Mouse (Mus musculus): ENCODE data around the gene Pcdh7.

Gene Pcdh7

GRCm38 (mm10) chr5:57745879-57746278, 28.1 kb downstream of the Pcdh7 start:
- no peak for DNase-seq (ENCODE audit: low spot score in 2 of 2)

GRCm38 (mm10) chr5:57750320-57750719, 32.6 kb downstream of the Pcdh7 start:
- no peak for DNase-seq (ENCODE audit: low spot score in 2 of 2)

GRCm38 (mm10) chr5:57755791-57756190, 38.0 kb downstream of the Pcdh7 start:
- no peak for DNase-seq (ENCODE audit: low spot score in 2 of 2)

DNA sequence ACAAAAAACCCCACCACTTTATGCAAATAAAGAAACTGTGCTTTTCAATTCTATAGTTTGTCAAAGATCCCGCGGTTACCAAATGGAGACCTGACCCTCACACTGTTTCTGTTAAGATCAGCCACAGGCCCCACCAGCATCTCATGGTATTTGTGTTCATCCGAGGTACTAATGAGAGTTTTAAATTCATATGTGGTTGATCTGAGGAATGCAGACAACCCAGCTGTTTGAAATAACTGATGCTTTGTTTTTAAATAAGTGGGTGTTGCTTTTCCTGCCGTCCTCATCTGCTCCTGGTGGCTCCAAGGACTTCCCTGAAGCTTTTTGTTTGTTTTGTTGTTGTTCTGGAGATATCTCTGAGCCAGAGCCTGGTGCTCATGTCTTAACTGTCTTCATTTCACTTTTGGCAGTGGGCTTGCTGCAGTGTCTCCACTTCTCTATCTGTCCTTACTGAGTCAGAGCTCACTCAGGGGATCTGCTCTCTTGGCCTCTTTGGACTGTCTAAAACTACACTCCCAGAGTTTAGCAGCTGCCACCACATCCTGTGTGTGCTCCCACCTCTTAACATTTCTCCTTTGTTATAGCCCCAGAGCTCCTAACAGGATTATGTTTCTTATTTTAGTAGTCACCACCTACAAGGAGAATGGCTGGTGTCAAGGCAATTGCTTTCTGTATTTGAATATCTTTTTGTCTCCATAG, 39.1 kb downstream of the Pcdh7 start:
- DNase-seq (ENCODE audit: low spot score in 2 of 2): no peak

DNA sequence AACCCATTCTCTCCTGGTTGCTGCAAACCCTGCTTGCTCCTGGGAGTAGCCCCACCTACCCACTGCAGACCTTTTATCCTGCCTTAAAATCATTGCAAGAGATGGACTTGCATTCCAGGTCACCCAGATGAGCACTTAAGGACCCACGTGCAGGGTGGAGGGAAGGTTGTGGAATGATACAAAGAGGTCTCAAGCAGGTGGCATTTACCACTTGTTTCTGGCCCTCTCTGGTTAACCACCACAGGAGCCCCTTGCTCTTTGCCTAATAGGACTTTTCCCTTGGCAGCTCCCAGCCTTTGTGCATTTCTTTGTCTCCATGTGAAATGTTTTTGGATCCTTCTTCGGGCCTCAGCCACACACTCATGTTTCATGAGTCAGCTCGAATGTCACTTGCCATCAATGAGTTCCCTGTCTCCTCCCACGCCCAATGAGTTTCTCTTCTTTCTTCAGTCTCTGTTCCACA, 39.7 kb downstream of the Pcdh7 start:
- no peak for DNase-seq (ENCODE audit: low spot score in 2 of 2)

- DNase-seq (ENCODE audit: low spot score in 2 of 2): no peak
Measured at GRCm38 (mm10) chr5:57758968-57759367, 41.2 kb downstream of the Pcdh7 start.

GRCm38 (mm10) chr5:57760069-57761063, 42.6 kb downstream of the Pcdh7 start:
- no peak for DNase-seq (ENCODE audit: low spot score in 2 of 2)

GRCm38 (mm10) chr5:57765356-57765755, 47.6 kb downstream of the Pcdh7 start:
- DNase-seq (ENCODE audit: low spot score in 2 of 2): no peak

DNA sequence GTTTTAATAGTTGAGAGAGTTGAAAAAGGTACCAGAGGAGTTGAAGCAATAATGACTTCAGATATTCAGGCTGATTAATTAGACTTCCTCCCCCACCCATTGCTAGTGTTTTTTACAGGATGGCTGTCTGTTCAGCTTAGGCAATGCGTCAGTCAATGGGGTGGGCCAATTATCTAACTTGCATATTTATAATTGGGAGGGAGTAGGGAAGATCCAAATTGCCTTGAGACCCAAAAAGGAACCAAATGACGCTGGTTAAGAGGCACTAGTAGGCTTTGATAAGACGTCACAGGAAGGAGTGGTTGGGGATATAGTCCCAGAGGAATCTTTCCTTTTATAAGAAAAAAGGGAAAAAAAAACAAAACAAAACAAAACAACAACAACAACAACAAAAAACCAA, 49.6 kb downstream of the Pcdh7 start:
- no peak for DNase-seq (ENCODE audit: low spot score in 2 of 2)

DNA sequence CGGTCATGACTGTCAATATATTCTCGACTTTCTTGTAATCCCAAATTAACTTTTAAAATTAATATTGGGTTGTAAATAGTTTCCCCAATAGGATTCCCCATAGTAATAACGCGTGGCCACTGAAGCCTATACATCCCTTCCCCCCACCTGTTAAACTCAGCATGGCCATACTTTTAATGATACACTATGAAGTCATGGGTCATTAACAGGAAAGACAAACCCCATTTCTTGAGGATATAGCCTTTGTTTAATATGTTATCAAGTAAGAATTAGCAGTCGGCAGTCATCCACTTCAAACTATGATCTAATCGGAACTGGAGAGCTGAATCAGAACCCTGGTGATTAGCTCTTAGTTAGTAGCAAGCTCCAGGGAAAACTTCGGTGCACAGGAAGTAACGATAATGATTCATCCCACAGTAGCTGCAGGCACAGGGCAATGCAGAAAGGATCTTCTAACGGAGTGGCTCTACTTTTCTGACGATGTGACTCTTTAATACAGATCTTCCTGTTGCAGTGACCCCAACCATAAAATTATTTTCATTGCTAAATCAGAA, 50.8 kb downstream of the Pcdh7 start:
- DNase-seq (ENCODE audit: low spot score in 2 of 2): no peak

- DNase-seq (ENCODE audit: low spot score in 2 of 2): no peak
Measured at GRCm38 (mm10) chr5:57769644-57770043, 51.9 kb downstream of the Pcdh7 start.

- DNase-seq (ENCODE audit: low spot score in 2 of 2): no peak
Measured at GRCm38 (mm10) chr5:57770364-57770763, 52.6 kb downstream of the Pcdh7 start.

DNA sequence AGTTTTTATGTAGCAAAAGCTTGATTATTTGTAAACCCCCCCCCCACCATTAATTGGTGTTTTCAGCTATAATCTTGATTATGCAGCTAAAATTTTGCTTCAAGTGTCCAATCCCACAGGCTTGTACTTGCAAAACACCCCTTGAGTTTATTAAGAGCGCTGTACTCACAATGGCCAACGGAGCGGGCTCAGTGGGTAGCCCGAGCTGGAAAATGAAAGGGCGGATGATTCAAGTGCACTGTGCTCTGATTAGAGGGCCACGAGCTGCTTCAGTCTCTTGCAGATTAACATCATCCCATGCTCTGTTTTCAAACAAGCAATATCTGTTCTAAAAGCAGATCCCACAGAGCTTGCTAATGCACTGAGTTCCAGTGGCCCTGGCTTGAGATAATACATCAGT, 53.4 kb downstream of the Pcdh7 start:
- no peak for DNase-seq (ENCODE audit: low spot score in 2 of 2)

GRCm38 (mm10) chr5:57772711-57773110, 54.9 kb downstream of the Pcdh7 start:
- no peak for DNase-seq (ENCODE audit: low spot score in 2 of 2)

DNA sequence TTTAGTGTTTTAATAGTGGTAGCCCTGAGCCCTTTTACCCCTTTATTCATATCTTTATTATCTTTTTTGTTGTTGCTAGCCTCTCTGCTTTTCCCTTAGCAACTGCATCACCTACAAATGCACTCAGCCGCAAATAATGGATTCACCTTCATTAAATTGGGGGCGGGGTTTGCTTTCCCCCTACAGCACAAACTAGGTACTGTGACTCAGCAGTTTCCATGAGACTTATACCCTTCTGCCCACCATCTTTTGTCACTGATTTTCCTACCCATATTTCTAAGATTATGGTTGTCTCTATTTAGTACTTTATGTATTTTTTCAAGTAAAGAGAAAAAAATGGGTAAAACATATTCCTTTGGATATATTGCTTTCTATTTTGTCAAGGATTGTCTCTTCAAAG, 56.7 kb downstream of the Pcdh7 start:
- DNase-seq (ENCODE audit: low spot score in 2 of 2): no peak

GRCm38 (mm10) chr5:57778093-57778492, 60.3 kb downstream of the Pcdh7 start:
- no peak for DNase-seq (ENCODE audit: low spot score in 2 of 2)

DNA sequence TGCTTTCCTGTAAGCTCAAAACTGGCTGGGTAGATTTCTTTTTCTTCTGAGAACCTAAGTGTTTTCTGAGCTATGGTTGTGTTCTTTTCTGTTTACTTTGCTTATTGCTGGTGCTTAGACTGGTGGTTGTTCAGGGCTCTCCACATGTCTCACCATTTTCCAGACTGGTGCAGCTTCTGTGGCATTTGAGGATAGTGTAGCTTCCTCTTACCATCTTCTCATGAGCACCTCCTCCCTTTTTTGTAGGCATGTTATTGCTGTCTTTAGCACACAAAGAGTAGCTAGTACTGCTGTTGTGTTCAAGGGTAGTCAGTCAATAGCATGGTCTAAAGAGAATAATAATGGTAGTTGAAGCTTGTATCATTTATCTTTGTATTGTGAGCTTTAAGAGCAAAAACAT, 62.2 kb downstream of the Pcdh7 start:
- no peak for DNase-seq (ENCODE audit: low spot score in 2 of 2)

DNA sequence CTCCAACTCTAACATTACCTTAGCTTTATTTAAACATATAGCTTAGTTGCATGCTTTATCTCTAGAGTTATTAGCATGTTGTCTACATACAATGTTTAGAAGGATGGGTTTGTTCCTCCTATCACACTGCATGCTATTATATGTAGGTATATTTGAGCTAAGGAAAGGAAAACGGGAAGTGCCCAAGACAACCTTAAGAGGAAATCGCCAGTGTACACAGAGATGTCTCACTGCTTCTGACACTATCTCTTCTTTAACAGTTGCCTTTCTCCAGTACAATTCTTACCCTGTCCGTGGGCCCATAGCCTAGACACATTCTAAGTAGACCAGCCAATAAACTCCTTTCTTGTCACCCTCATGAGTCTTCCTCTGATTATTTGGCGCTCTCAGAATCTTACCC, 62.8 kb downstream of the Pcdh7 start:
- no peak for DNase-seq (ENCODE audit: low spot score in 2 of 2)

DNA sequence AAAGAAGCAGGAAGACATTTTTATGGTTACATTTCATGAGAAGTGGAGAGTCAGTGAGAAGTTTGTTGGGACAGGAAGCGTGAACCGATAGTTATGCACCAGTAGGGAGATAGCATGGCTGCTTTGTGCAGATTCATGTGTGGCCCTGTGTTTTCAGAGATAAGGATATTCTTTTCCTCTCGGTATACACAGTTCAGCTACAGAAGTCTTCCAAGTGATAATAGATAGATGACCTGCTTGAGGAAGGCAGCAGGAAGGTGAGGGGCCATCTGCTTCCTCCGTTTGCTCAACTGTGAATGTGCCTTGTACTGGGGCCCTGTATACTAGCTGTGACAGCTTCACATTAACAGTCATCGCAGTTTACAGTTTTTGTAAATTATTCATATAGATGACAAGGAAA, 64.2 kb downstream of the Pcdh7 start:
- DNase-seq (ENCODE audit: low spot score in 2 of 2): no peak

DNA sequence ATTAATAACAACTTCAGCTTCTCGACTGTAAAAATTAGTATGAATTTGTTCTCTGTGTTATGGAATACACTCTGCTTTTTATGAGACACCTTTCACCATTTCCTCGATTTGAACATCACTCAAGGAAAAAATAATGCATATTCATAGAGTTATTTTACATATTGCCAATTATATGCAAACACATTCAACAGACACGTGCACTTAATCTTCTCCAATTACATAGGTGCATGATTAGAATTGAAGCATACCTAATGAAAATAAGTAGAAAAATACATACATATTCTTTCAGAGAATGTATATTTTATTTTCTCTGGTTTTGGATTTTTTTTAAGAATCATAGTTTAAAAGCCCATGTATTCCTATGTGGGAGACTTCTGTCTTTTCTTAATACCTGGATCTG, 64.8 kb downstream of the Pcdh7 start:
- no peak for DNase-seq (ENCODE audit: low spot score in 2 of 2)

- DNase-seq (ENCODE audit: low spot score in 2 of 2): no peak
Measured at GRCm38 (mm10) chr5:57788775-57789509, 71.2 kb downstream of the Pcdh7 start.

- no peak for DNase-seq (ENCODE audit: low spot score in 2 of 2)
Measured at GRCm38 (mm10) chr5:57796337-57796736, 78.6 kb downstream of the Pcdh7 start.

All from right cerebral cortex, postnatal 10 days (tissue).